Mouse (Mus musculus) intestine, embryonic 15.5 days (tissue): ENCODE data around the gene Ehd2. TPM values are rescaled to one million over a fixed set of nuclear protein-coding genes. Genes with fewer than 3 reads are reported as not detected.
A peak's percentile ranks its signal among the peaks of the same experiment; 100 is the strongest.

ENCODE experiments used
- ATAC-seq: fragments of 200-750 bp; cut with Nextera tagmentation; 2 replicates; pipeline ENCODE4 v1.8.0; 2017; ENCODE audit warnings: moderate TSS enrichment, moderate library complexity
- H3K27ac ChIP-seq: fragments of 300-500 bp; sonication (generic); 2 replicates; pipeline ENCODE4 v1.5.1; 2015; ENCODE audit warnings: mild to moderate bottlenecking, inconsistent platforms
- H3K27me3 ChIP-seq: fragments of 300-500 bp; sonication (generic); replicated peaks from 2 replicates; pipeline ENCODE4 v1.6.1; 2015; ENCODE audit warnings: inconsistent platforms
- H3K36me3 ChIP-seq: fragments of 300-500 bp; sonication (generic); 2 replicates; pipeline ENCODE4 v1.6.1; 2015; ENCODE audit warnings: inconsistent platforms
- H3K4me1 ChIP-seq: fragments of 300-500 bp; sonication (generic); replicated peaks from 2 replicates; pipeline ENCODE4 v1.6.1; 2015; ENCODE audit warnings: inconsistent platforms
- H3K4me2 ChIP-seq: fragments of 300-500 bp; sonication (generic); replicated peaks from 2 replicates; pipeline ENCODE4 v1.6.1; 2015; ENCODE audit warnings: mild to moderate bottlenecking, inconsistent platforms
- H3K4me3 ChIP-seq: fragments of 300-500 bp; sonication (generic); replicated peaks from 2 replicates; pipeline ENCODE4 v1.5.1; 2015; ENCODE audit warnings: inconsistent platforms
- H3K9ac ChIP-seq: fragments of 300-500 bp; sonication (generic); 2 replicates; pipeline ENCODE4 v1.6.1; 2015; ENCODE audit warnings: inconsistent platforms
- H3K9me3 ChIP-seq: fragments of 300-500 bp; sonication (generic); 2 replicates; pipeline ENCODE4 v1.6.1; 2016; ENCODE audit warnings: inconsistent platforms
- WGBS: fragments of 180-500 bp; shearing (Covaris S2); methylation state at CpG from one replicate; pipeline ENCODE4 v1.1.7; 2015; 5-methylcytosine and 5-hydroxymethylcytosine counted together
- polyA plus RNA-seq: library from polyadenylated mRNA; unstranded; fragments of >200 nt; fragmentation: Nextera tagmentation; extraction: Ambion mirVana; gene quantifications from 2 replicates; pipeline ENCODE4 v1.2.1, GENCODE M21; 2015

Gene Ehd2
- polyA plus RNA-seq, 1 experiment from 2014 or later: 50.9 TPM

DNA sequence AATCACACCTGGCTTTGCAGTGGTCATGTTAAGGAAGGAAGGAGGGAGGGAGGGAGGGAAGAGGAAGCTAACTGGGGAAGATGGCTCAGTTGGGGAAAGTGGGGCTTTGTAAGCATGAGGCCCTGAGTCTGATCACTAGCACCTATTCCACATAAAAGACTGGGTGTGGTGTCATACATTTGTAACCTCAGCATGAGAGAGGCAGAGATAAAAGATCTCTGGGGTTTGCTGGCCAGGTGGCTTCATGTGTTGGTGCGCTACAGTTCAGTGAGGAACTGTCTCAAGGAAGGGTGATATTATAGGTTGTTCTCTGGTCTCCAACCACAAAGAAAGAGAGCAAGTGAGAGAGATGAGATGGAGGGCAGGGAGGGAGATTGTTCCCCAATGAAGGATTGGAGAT lies 34.3 kb upstream of the Ehd2 start:
- no peaks in the 10 kb centered on the region for H3K27me3 ChIP-seq
- H3K4me2 ChIP-seq: no peak overlapping the region
- H3K4me3 ChIP-seq: no peak overlapping the region
- no peak overlapping the region for H3K27ac ChIP-seq
- no peaks in the 10 kb centered on the region for H3K9me3 ChIP-seq
- no peak overlapping the region for H3K9ac ChIP-seq
- no peak for ATAC-seq
- WGBS: 88% methylated on average over 1 of the region's 1 CpGs
- peaks cover 17% of the 10 kb centered on the region; the same call in 1 of the 2 replicates for H3K36me3 ChIP-seq
- no peaks in the 10 kb centered on the region for H3K4me1 ChIP-seq

DNA sequence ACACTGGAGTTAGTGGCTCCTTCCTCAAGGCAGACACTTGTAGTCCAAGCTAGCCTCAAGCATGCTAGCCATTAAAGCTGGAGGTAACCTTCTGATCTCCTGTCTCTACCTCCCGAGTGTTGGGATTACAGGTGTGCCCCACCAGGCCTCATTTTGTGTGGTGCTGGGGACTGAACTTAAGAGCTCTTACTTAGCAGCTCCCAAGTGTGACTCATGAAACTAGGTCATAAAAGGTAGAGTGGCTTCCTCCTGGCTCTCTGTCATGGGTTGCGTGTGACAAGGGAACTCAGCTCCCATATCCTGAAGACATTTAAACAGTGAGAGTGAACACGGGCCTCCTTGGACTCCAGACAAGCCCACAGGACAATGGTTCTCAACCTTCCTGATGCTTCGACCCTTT lies 26.4 kb upstream of the Ehd2 start:
- Histone ChIP-seq H3K9me3 (no peaks in the 10 kb centered on the region), H3K9ac (no peak overlapping the region), H3K4me1 (no peaks in the 10 kb centered on the region), H3K27me3 (no peaks in the 10 kb centered on the region), H3K36me3 (peaks cover 23% of the 10 kb centered on the region), H3K27ac (peak overlapping the region; percentile 57), H3K4me2 (no peak overlapping the region), H3K4me3 (no peak overlapping the region)
- ATAC-seq: peak; percentile 71
- WGBS: 76% methylated on average over 4 of the region's 4 CpGs

DNA sequence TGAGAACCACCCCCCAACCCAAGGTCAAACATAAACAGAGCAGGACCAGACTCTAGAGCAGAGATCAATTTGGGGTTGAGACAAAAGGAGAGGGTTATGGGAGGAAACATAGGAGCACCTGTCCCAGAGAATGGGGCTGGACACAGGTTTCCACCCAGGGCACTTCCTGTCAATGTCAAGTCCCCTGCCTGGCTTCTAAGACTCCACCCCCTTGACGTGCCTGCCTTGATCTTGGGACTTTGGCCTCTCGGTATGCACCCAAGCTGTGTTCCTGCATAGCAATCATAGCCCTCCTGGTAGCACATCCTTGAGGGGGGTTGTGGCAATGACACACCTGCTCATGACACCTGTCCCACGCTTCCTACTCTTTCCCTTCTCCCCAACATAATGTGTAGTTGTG lies 25.8 kb upstream of the Ehd2 start:
- H3K9ac ChIP-seq: no peak overlapping the region
- no peaks in the 10 kb centered on the region for H3K9me3 ChIP-seq
- no peaks in the 10 kb centered on the region for H3K27me3 ChIP-seq
- no peak overlapping the region for H3K4me2 ChIP-seq
- H3K27ac ChIP-seq: peak overlapping the region; percentile 57
- peaks cover 28% of the 10 kb centered on the region for H3K36me3 ChIP-seq
- ATAC-seq: peak; percentile 84
- WGBS: 76% methylated on average over 3 of the region's 3 CpGs
- no peaks in the 10 kb centered on the region for H3K4me1 ChIP-seq
- H3K4me3 ChIP-seq: no peak overlapping the region

DNA sequence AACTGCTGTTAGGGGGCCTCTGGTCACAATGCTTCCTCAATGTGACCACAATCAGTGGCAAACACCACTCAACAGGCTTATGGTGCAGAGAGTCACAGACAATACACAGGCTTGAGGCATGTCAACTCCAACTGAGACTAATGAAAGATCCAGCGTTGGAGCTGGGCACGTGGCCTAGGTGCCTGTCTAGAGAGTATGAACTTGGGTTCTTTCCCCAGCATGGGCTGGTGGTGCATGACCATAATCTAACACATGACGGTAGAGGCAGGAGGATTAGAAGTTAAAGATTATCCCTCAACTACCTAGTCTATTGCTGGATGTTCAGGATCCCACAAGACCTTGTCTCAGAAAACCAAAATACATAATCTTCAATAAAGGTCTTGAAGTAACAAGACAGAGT lies 24.4 kb upstream of the Ehd2 start:
- Histone ChIP-seq H3K4me3 (no peak overlapping the region), H3K27me3 (no peaks in the 10 kb centered on the region), H3K4me2 (no peak overlapping the region), H3K9ac (no peak overlapping the region), H3K4me1 (no peaks in the 10 kb centered on the region), H3K9me3 (no peaks in the 10 kb centered on the region), H3K27ac (no peak overlapping the region), H3K36me3 (peaks cover 35% of the 10 kb centered on the region)
- WGBS: 90% methylated on average over 3 of the region's 3 CpGs
- no peak for ATAC-seq

DNA sequence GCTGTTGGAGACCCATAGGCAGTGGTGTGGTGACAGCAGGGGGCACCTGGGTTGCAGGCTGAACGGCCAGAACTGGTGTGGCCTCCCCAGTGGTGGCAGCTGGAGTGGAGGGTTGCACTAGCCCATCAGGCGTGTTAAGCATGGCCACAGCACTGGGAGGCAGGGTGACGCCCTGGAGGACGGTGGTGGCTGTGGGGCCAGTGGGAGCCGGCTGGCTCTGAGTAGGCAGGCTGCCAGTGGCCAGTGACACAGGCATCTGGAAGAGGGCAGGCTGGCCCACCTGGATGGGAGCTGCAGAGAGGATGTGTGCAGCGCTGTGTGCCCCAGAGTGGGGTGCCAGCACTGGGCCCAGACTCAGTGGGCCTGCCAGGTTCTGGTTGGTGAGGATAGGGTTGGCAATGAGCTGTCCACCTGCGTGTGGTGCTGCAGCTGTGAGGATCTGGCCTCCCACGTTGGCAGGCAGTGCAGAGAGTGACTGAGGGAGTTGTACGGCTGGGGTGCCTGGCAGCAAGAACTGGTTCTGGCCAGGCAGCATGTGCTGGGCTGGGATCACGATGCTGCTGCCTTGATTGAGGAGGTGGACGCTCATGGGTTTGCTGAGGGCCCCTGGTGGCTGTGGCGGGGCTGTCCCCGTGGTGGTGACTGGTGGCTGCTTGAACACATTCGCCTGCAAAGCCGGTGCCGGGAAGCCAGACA lies 20.4 kb upstream of the Ehd2 start:
- no peak; the same call in 1 of the 2 replicates for ATAC-seq
- H3K27me3 ChIP-seq: no peaks in the 10 kb centered on the region
- WGBS: 93% methylated on average over 16 of the region's 16 CpGs
- H3K27ac ChIP-seq: no peak overlapping the region
- no peak overlapping the region for H3K4me2 ChIP-seq
- H3K4me3 ChIP-seq: no peak overlapping the region
- H3K9me3 ChIP-seq: no peaks in the 10 kb centered on the region
- no peaks in the 10 kb centered on the region for H3K4me1 ChIP-seq
- peaks cover 30% of the 10 kb centered on the region for H3K36me3 ChIP-seq
- H3K9ac ChIP-seq: no peak overlapping the region

DNA sequence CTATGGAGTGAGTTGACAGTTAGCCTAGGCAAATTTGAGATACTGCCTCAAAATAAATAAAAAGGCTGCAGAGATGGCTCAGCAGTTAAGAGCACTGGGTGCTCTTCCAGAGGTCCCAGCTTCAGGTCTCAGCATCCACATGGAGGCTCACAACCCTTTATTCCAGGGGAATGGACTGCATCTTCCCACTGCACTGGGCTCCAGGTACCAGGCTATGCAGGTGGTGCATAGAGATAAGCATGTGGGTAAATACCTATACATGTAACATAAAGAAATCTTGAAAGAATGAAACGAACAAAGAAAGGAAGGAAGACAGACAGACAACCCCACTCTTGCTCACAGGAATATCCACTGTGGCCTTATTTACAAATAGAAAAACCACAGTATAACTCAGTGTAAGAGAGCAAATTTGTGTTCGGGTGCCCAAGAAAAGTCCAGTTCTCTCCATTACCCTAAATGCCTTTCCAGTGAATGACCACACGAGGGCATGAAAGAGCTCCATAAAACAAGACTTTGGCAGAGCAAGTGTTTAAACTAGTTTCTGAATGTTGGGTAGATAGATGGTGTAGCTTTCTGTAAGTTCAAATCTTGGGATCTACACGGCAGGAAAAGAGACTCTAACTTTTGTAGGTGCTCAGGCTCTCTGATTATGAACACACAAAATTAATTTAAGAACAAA lies 15.5 kb upstream of the Ehd2 start:
- Histone ChIP-seq H3K4me3 (no peak overlapping the region), H3K9ac (no peak overlapping the region), H3K4me2 (no peak overlapping the region), H3K27ac (no peak overlapping the region), H3K36me3 (peaks cover 23% of the 10 kb centered on the region), H3K9me3 (no peaks in the 10 kb centered on the region), H3K4me1 (no peaks in the 10 kb centered on the region), H3K27me3 (no peaks in the 10 kb centered on the region)
- 40% methylated on average over 4 of the region's 4 CpGs for WGBS
- ATAC-seq: no peak

DNA sequence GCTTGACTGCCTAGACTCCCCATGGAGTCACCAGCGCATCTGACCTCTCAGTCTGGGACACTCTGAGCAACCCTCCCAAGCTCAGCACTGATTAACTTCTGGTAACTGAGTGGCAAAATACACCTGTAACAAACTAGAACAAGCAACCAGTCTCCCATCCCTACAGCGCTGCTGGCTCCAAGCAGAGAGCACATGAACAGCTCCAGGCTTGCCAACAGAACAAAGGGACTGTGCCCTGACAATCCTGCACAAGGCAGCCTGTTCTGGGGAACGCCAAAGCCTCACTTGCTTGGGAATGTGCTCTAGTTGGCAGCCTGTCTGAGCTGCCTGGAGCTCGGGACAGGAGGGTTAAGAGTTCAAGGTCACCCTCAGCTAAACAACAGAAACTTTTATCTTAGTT lies 14.2 kb upstream of the Ehd2 start:
- Histone ChIP-seq H3K4me1 (no peaks in the 10 kb centered on the region), H3K27ac (no peak overlapping the region), H3K9ac (no peak overlapping the region), H3K4me2 (no peak overlapping the region), H3K27me3 (no peaks in the 10 kb centered on the region), H3K9me3 (no peaks in the 10 kb centered on the region), H3K4me3 (no peak overlapping the region), H3K36me3 (peaks cover 13% of the 10 kb centered on the region)
- no peak for ATAC-seq
- 76% methylated on average over 4 of the region's 4 CpGs for WGBS

DNA sequence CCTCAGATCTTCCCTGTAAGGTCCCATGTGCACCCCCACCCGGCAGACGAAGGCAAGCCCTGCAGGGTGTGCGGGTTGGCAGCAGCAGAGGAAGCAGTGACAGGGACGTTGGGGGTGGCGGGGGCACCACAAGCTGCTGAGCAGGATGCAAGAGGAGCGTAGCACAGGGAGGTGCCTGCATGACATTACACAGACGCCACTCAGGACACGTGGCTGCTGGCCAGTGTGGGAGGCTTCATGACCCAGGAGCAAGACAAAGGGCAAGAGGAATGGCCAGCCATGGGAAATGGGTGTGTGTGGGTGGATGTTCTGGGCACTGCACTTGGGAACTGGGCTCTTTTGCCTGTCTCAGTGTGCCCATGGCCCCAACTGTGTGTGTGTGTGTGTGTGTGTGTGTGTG lies 12.9 kb upstream of the Ehd2 start:
- H3K36me3 ChIP-seq: peaks cover 16% of the 10 kb centered on the region
- no peak overlapping the region for H3K27ac ChIP-seq
- H3K9me3 ChIP-seq: no peaks in the 10 kb centered on the region
- H3K4me3 ChIP-seq: no peak overlapping the region
- H3K4me1 ChIP-seq: no peaks in the 10 kb centered on the region
- no peaks in the 10 kb centered on the region for H3K27me3 ChIP-seq
- 77% methylated on average over 8 of the region's 8 CpGs for WGBS
- ATAC-seq: no peak
- no peak overlapping the region for H3K4me2 ChIP-seq
- H3K9ac ChIP-seq: no peak overlapping the region

DNA sequence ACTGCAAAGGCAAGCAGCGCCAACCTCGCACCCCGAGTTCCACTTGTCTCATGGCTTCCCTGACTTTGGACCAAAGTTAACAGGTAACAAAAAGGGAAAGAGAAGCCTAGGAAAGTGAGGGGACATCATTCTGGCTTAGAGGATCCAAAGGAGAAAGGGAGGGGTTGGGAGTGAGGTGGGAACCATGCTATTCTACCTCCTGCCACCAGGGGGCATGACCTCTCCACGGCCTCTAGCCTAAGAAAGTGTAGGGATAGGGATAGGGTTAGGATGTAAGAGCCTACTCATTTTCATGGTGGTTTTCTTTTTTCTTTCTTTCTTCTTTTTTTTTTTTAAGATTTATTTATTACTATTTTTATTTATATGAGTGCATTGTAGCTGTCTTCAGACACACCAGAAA lies 8.5 kb upstream of the Ehd2 start:
- no peak overlapping the region for H3K4me3 ChIP-seq
- peak; percentile 60; the same call in 1 of the 2 replicates for ATAC-seq
- H3K9me3 ChIP-seq: no peaks in the 10 kb centered on the region
- no peak overlapping the region for H3K9ac ChIP-seq
- peaks cover 39% of the 10 kb centered on the region for H3K36me3 ChIP-seq
- H3K4me1 ChIP-seq: no peaks in the 10 kb centered on the region
- no peak overlapping the region for H3K4me2 ChIP-seq
- H3K27ac ChIP-seq: no peak overlapping the region
- 77% methylated on average over 4 of the region's 4 CpGs for WGBS
- no peaks in the 10 kb centered on the region for H3K27me3 ChIP-seq

DNA sequence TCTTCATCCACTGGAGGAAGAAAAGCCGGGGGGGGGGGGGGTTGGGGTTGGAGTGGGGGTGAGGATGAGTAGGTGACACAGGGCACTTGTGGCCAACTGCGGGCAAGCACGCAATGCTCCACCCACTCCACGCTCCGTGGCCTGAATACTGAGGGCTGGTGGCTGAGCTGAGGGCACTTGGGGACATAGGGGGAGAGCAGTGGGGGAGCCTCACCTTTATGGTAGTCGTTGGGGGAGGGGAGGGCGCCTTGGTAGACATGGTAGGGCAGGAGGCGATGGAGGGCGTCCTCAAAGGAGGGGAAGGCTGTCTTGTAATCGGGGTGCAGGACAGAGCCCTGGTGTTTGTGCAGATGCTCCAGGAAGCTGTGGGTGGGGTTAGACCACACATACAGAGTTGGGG lies 8.1 kb upstream of the Ehd2 start:
- no peak overlapping the region for H3K9ac ChIP-seq
- H3K4me2 ChIP-seq: no peak overlapping the region
- H3K4me1 ChIP-seq: no peaks in the 10 kb centered on the region
- 96% methylated on average over 10 of the region's 10 CpGs for WGBS
- no peak overlapping the region for H3K4me3 ChIP-seq
- H3K27me3 ChIP-seq: no peaks in the 10 kb centered on the region
- peaks cover 39% of the 10 kb centered on the region for H3K36me3 ChIP-seq
- H3K9me3 ChIP-seq: no peaks in the 10 kb centered on the region
- H3K27ac ChIP-seq: no peak overlapping the region
- ATAC-seq: peak; percentile 24; the same call in 1 of the 2 replicates

DNA sequence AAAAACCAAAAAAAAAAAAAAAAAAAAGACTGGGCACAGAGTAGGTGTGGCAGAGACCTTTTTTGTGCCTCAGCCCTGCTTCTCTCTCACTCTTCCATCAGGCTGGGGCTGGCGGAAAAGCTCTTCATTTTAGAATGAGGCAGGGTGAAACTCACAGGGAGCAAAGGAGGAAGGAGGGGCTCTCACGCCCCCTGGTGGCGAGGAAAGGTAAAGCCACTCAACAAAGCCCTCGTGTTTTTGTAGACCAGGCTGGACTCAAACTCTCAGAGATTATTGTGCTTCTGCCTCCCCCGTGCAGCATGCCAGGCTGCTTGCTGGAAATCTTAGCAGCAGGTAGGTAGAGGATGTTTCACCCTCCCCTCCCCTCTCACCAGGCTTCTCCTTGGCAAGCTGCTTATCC lies 7.3 kb upstream of the Ehd2 start:
- no peaks in the 10 kb centered on the region for H3K4me1 ChIP-seq
- H3K4me2 ChIP-seq: no peak overlapping the region
- no peaks in the 10 kb centered on the region for H3K27me3 ChIP-seq
- no peaks in the 10 kb centered on the region for H3K9me3 ChIP-seq
- no peak overlapping the region for H3K4me3 ChIP-seq
- 56% methylated on average over 5 of the region's 5 CpGs for WGBS
- ATAC-seq: no peak
- H3K36me3 ChIP-seq: peaks cover 39% of the 10 kb centered on the region
- H3K9ac ChIP-seq: no peak overlapping the region
- H3K27ac ChIP-seq: no peak overlapping the region

DNA sequence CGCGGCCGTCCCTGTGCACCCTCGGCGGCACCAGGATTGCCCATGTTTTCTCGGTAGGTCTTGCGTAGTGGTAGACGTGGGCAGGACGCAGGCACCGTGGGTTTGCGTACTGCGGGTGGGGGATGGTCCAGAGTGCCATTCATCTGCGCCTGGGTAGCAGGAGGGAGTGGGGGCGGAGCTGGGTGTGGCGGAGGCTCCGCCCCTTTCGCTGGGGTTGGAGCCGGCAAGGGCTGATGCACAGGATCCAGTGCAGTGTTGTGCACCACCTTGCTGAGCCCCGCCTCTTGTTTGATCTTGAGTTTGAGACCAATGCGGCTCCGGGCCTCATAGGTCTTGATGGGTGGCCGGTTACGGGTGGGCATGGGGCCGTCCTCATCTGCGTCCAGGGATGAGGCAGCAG lies 4.9 kb upstream of the Ehd2 start:
- ATAC-seq: no peak
- Histone ChIP-seq H3K9me3 (no peaks in the 10 kb centered on the region), H3K9ac (no peak overlapping the region), H3K27ac (no peak overlapping the region), H3K36me3 (peaks cover 28% of the 10 kb centered on the region), H3K4me3 (no peak overlapping the region), H3K4me2 (no peak overlapping the region), H3K4me1 (no peaks in the 10 kb centered on the region), H3K27me3 (no peaks in the 10 kb centered on the region)
- WGBS: 72% methylated on average over 25 of the region's 25 CpGs

DNA sequence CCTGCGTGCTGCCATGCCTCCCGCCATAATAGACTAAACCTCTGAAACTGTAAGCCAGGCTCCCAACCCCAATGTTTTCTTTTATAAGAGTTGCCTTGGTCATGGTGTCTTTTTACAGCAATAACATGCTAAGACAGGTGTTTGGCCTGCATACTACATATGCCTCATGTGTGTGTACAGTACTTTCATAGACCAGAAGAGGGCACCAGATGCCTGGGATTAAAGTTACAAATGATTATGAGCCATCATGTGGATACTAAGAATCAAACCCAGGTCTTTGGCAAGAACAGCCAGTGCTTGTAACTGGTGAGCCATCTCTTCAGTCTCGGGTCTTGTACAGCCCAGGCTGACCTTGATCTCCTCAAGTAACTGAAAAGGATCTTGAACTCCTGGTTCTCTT lies 2.3 kb upstream of the Ehd2 start:
- Histone ChIP-seq H3K36me3 (peaks cover 19% of the 10 kb centered on the region), H3K4me3 (no peak overlapping the region), H3K4me2 (no peak overlapping the region), H3K9ac (no peak overlapping the region), H3K27ac (no peak overlapping the region), H3K27me3 (no peaks in the 10 kb centered on the region), H3K9me3 (no peaks in the 10 kb centered on the region), H3K4me1 (0 out of 2 replicates have a peak, but pooled peaks cover 12% of the 10 kb centered on the region)
- 82% methylated on average over 3 of the region's 3 CpGs for WGBS
- no peak for ATAC-seq
